Mouse (Mus musculus): Measurements from ENCODE around the gene Cnot1. TPM values are rescaled to one million over a fixed set of nuclear protein-coding genes. Genes with fewer than 3 reads are reported as not detected.
A peak's percentile ranks its signal among the peaks of the same experiment; 100 is the strongest.

The Cnot1 gene
- total and polyA plus RNA-seq, 3 experiments, result 119 to 3,440 (median 259) TPM

DNA sequence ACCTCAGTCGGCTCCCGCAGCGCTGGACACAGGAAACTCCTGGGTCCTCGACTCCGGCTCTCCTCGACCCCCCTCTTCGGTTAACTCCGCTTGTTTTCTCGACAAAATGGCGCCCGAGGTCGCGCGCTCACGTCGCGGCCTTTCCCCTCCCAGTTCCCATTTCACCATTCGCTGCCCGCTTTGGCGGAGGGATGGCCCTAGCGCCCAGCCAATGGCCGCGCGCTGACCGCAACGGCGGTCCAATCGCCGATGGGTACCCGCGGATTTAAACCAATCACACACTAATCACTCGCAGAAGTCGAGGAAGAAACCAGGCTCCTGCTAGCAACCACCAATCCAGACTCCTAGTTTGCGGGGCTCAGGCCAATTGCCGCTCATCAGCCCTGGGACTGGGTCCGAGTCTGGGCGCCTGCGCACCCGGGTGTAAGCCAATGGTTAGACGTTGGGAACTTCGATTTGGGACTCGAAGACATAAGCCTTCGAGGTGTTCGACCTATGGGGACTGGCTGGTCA lies at the start of gene Cnot1 (continued):
- TF ChIP-seq POLR2AphosphoS2 (IDR thresholded peaks at IDR 0.05; ENCODE audit: low read length) (no peak; the same call in 1 of the 2 replicates), ETS1 (IDR thresholded peaks at IDR 0.05; ENCODE audit: low read depth, low read length) (no peak), SMC3 (IDR thresholded peaks at IDR 0.05; ENCODE audit: low read depth, low read length) (no peak), MAFK (IDR thresholded peaks at IDR 0.05; ENCODE audit: borderline replicate concordance, low read depth, low read length) (no peak)

GRCm38 (mm10) chr8:95854174-95854573 lies 46.9 kb upstream of the Cnot1 start:
- Histone ChIP-seq H3K27ac (ENCODE audit: control insufficient read depth, low read depth, low read length) (no peak overlapping the region), H3K36me3 (ENCODE audit: control insufficient read depth in 1 of 2, insufficient read depth in 2 of 2, low read length in 2 of 2) (peaks cover 0 to 2% of the 10 kb centered on the region in 2 experiments; a peak in 2 of 4 replicates), H3K79me2 (ENCODE audit: control insufficient read depth, insufficient read depth, low read length, poor library complexity) (peaks cover 3% of the 10 kb centered on the region; the same call in 1 of the 2 replicates), H3K9ac (ENCODE audit: control insufficient read depth, low read depth, low read length, poor library complexity, severe bottlenecking) (no peak overlapping the region), H3K4me1 (ENCODE audit: control insufficient read depth in 1 of 2, insufficient read depth in 2 of 2, low read length in 2 of 2) (peaks cover 2 to 11% of the 10 kb centered on the region in 2 experiments; a peak in 3 of 4 replicates), H3K4me3 (ENCODE audit: control insufficient read depth in 1 of 2, insufficient read depth in 1 of 2, low read depth in 2 of 2, low read length in 2 of 2) (no peak overlapping the region), H3K27me3 (ENCODE audit: control insufficient read depth in 1 of 2, insufficient read depth in 2 of 2, low read length in 2 of 2) (no peaks in the 10 kb centered on the region; a peak in 1 of 4 replicates), H3K9me3 (replicated peaks; ENCODE audit: insufficient read depth, low read length) (no peaks in the 10 kb centered on the region)
- no peak for DNase-seq (ENCODE audit: low read depth, low spot score)
- no peak for TF ChIP-seq SIN3A (IDR thresholded peaks at IDR 0.05; ENCODE audit: low read length)
- TF ChIP-seq POLR2AphosphoS2 (IDR thresholded peaks at IDR 0.05; ENCODE audit: low read length), result no peak
- TF ChIP-seq CHD1 (IDR thresholded peaks at IDR 0.05; ENCODE audit: low read depth, low read length), result no peak
- TF ChIP-seq TBP (IDR thresholded peaks at IDR 0.05; ENCODE audit: low read depth, low read length), result peak; percentile 72
- no peak for TF ChIP-seq NELFE (IDR thresholded peaks at IDR 0.05; ENCODE audit: low read depth, low read length)
- TF ChIP-seq MYB (IDR thresholded peaks at IDR 0.05; ENCODE audit: low read depth, low read length), result no peak

GRCm38 (mm10) chr8:95853102-95853843 lies 46.0 kb upstream of the Cnot1 start, which contains the start of gene Slc38a7:
Gene Slc38a7 (minus strand): TSS chr8:95853539.
- peaks cover 0 to 7% of the 10 kb centered on the region in 2 experiments; a peak in 2 of 4 replicates for H3K36me3 ChIP-seq (ENCODE audit: control insufficient read depth in 1 of 2, insufficient read depth in 2 of 2, low read length in 2 of 2)
- peak within 1 kb of the TSS; percentile 63 to 85 for H3K4me3 ChIP-seq (ENCODE audit: control insufficient read depth in 1 of 2, insufficient read depth in 1 of 2, low read depth in 2 of 2, low read length in 2 of 2)
- H3K9me3 ChIP-seq (replicated peaks; ENCODE audit: insufficient read depth, low read length), result no peaks in the 10 kb centered on the region
- H3K79me2 ChIP-seq (ENCODE audit: control insufficient read depth, insufficient read depth, low read length, poor library complexity), result peaks cover 3% of the 10 kb centered on the region; the same call in 1 of the 2 replicates
- peak; percentile 84 for DNase-seq (ENCODE audit: low read depth, low spot score)
- H3K27ac ChIP-seq (ENCODE audit: control insufficient read depth, low read depth, low read length), result peak within 1 kb of the TSS; percentile 17
- H3K4me1 ChIP-seq (ENCODE audit: control insufficient read depth in 1 of 2, insufficient read depth in 2 of 2, low read length in 2 of 2), result peaks cover 2 to 20% of the 10 kb centered on the region in 2 experiments; a peak in 3 of 4 replicates
- H3K9ac ChIP-seq (ENCODE audit: control insufficient read depth, low read depth, low read length, poor library complexity, severe bottlenecking), result peak within 1 kb of the TSS; percentile 71
- H3K27me3 ChIP-seq (ENCODE audit: control insufficient read depth in 1 of 2, insufficient read depth in 2 of 2, low read length in 2 of 2), result no peaks in the 10 kb centered on the region; a peak in 1 of 4 replicates
- TF ChIP-seq CTCF (IDR thresholded peaks at IDR 0.05 in 2 of 3, conservative IDR thresholded peaks at IDR 0.05 in 1 of 3; ENCODE audit: control insufficient read depth in 1 of 3, insufficient read depth in 1 of 3, low read depth in 2 of 3, low read length in 3 of 3, poor library complexity in 1 of 3, severe bottlenecking in 1 of 3) (no peak), TCF12 (IDR thresholded peaks at IDR 0.05; ENCODE audit: low read depth, low read length) (no peak), RAD21 (IDR thresholded peaks at IDR 0.05; ENCODE audit: low read depth, low read length) (no peak), ZMIZ1 (IDR thresholded peaks at IDR 0.05; ENCODE audit: low read depth, low read length) (no peak), EP300 (IDR thresholded peaks at IDR 0.05; ENCODE audit: low read depth in 1 of 2, low read length in 2 of 2) (no peak), SMC3 (IDR thresholded peaks at IDR 0.05; ENCODE audit: low read depth, low read length) (no peak), NELFE (IDR thresholded peaks at IDR 0.05; ENCODE audit: low read depth, low read length) (no peak), TBP (IDR thresholded peaks at IDR 0.05; ENCODE audit: low read depth, low read length) (no peak), RCOR1 (IDR thresholded peaks at IDR 0.05; ENCODE audit: low read depth, low read length) (no peak), POLR2AphosphoS2 (IDR thresholded peaks at IDR 0.05; ENCODE audit: low read length) (no peak), SIN3A (IDR thresholded peaks at IDR 0.05; ENCODE audit: low read length) (peak; percentile 96), ETS1 (IDR thresholded peaks at IDR 0.05; ENCODE audit: low read depth, low read length) (no peak), ZC3H11A (IDR thresholded peaks at IDR 0.05; ENCODE audit: low read depth, low read length) (no peak), ZKSCAN1 (IDR thresholded peaks at IDR 0.05; ENCODE audit: low read depth, low read length) (no peak), MEF2A (IDR thresholded peaks at IDR 0.05; ENCODE audit: extremely low read depth, insufficient replicate concordance, low read depth, low read length, poor library complexity, severe bottlenecking) (no peak), BHLHE40 (IDR thresholded peaks at IDR 0.05; ENCODE audit: borderline replicate concordance, low read depth, low read length) (peak; percentile 72; the same call in 1 of the 2 replicates), MAFK (IDR thresholded peaks at IDR 0.05; ENCODE audit: borderline replicate concordance, low read depth, low read length) (no peak), ZNF384 (IDR thresholded peaks at IDR 0.05; ENCODE audit: low read depth, low read length) (no peak), E2F4 (IDR thresholded peaks at IDR 0.05; ENCODE audit: borderline replicate concordance, low read depth, low read length) (no peak), JUND (IDR thresholded peaks at IDR 0.05; ENCODE audit: low read depth, low read length) (no peak), TAL1 (IDR thresholded peaks at IDR 0.05; ENCODE audit: low read length) (no peak), CHD2 (IDR thresholded peaks at IDR 0.05; ENCODE audit: low read length) (no peak), GABPA (IDR thresholded peaks at IDR 0.05; ENCODE audit: low read depth, low read length) (no peak), KAT2A (conservative IDR thresholded peaks at IDR 0.05; ENCODE audit: low read depth, low read length) (no peak; the same call in 1 of the 2 replicates)
